Mouse (Mus musculus): Measurements from ENCODE around the gene B4galnt2. TPM values are rescaled to one million over a fixed set of nuclear protein-coding genes. Genes with fewer than 3 reads are reported as not detected.

The B4galnt2 gene
- total and polyA plus RNA-seq, 3 experiments, result 0.15 to 4.5 TPM; not detected in 1

GRCm38 (mm10) chr11:95837059-95837458 is 77.6 kb downstream of the B4galnt2 start, which contains the start of gene Gngt2:
Gngt2 (plus strand) TSS chr11:95837216.
- Histone ChIP-seq H3K4me3 (ENCODE audit: control insufficient read depth in 1 of 2, insufficient read depth in 1 of 2, low read depth in 2 of 2, low read length in 2 of 2) (no peak within 1 kb of the TSS; a peak in 2 of 4 replicates), H3K79me2 (ENCODE audit: control insufficient read depth, insufficient read depth, low read length, poor library complexity) (no peaks in the 10 kb centered on the region; the same call in 1 of the 2 replicates), H3K4me1 (ENCODE audit: control insufficient read depth in 1 of 2, insufficient read depth in 2 of 2, low read length in 2 of 2) (peaks cover 16 to 57% of the 10 kb centered on the region in 2 experiments), H3K9me3 (replicated peaks; ENCODE audit: insufficient read depth, low read length) (no peaks in the 10 kb centered on the region), H3K27ac (ENCODE audit: control insufficient read depth, low read depth, low read length) (peak within 1 kb of the TSS; percentile 97), H3K36me3 (ENCODE audit: control insufficient read depth in 1 of 2, insufficient read depth in 2 of 2, low read length in 2 of 2) (peaks cover 0 to 25% of the 10 kb centered on the region in 2 experiments; a peak in 2 of 4 replicates), H3K27me3 (ENCODE audit: control insufficient read depth in 1 of 2, insufficient read depth in 2 of 2, low read length in 2 of 2) (no peaks in the 10 kb centered on the region), H3K9ac (ENCODE audit: control insufficient read depth, low read depth, low read length, poor library complexity, severe bottlenecking) (peak within 1 kb of the TSS; percentile 74)
- DNase-seq (ENCODE audit: low read depth, low spot score), result no peak
- no peak for TF ChIP-seq JUND (IDR thresholded peaks at IDR 0.05; ENCODE audit: low read depth, low read length)
- no peak for TF ChIP-seq EP300 (IDR thresholded peaks at IDR 0.05; ENCODE audit: low read depth in 1 of 2, low read length in 2 of 2)
- TF ChIP-seq E2F4 (IDR thresholded peaks at IDR 0.05; ENCODE audit: borderline replicate concordance, low read depth, low read length), result no peak
- TF ChIP-seq RCOR1 (IDR thresholded peaks at IDR 0.05; ENCODE audit: low read depth, low read length), result no peak
- no peak for TF ChIP-seq HCFC1 (IDR thresholded peaks at IDR 0.05; ENCODE audit: low read depth, low read length)
- TF ChIP-seq MEF2A (IDR thresholded peaks at IDR 0.05; ENCODE audit: extremely low read depth, insufficient replicate concordance, low read depth, low read length, poor library complexity, severe bottlenecking), result no peak
- TF ChIP-seq MAFK (IDR thresholded peaks at IDR 0.05; ENCODE audit: borderline replicate concordance, low read depth, low read length), result no peak
- TF ChIP-seq GATA1 (IDR thresholded peaks at IDR 0.05; ENCODE audit: low read depth, low read length), result no peak
- no peak for TF ChIP-seq SMC3 (IDR thresholded peaks at IDR 0.05; ENCODE audit: low read depth, low read length)
- no peak for TF ChIP-seq TCF12 (IDR thresholded peaks at IDR 0.05; ENCODE audit: low read depth, low read length)
- TF ChIP-seq NELFE (IDR thresholded peaks at IDR 0.05; ENCODE audit: low read depth, low read length), result no peak
- no peak for TF ChIP-seq KAT2A (conservative IDR thresholded peaks at IDR 0.05; ENCODE audit: low read depth, low read length)
- TF ChIP-seq MYB (IDR thresholded peaks at IDR 0.05; ENCODE audit: low read depth, low read length), result no peak
- TF ChIP-seq MYC (IDR thresholded peaks at IDR 0.05; ENCODE audit: low read depth, low read length), result no peak
- no peak for TF ChIP-seq CHD2 (IDR thresholded peaks at IDR 0.05; ENCODE audit: low read length)
- no peak for TF ChIP-seq UBTF (IDR thresholded peaks at IDR 0.05; ENCODE audit: borderline replicate concordance, insufficient read depth, low read depth, low read length)
- no peak for TF ChIP-seq POLR2AphosphoS2 (IDR thresholded peaks at IDR 0.05; ENCODE audit: low read length)
- TF ChIP-seq MXI1 (IDR thresholded peaks at IDR 0.05; ENCODE audit: low read depth, low read length), result no peak

GRCm38 (mm10) chr11:95836433-95836832 is 78.3 kb downstream of the B4galnt2 start:
- peaks cover 0 to 25% of the 10 kb centered on the region in 2 experiments; a peak in 2 of 4 replicates for H3K36me3 ChIP-seq (ENCODE audit: control insufficient read depth in 1 of 2, insufficient read depth in 2 of 2, low read length in 2 of 2)
- no peaks in the 10 kb centered on the region; the same call in 1 of the 2 replicates for H3K79me2 ChIP-seq (ENCODE audit: control insufficient read depth, insufficient read depth, low read length, poor library complexity)
- peak overlapping the region; percentile 97 for H3K27ac ChIP-seq (ENCODE audit: control insufficient read depth, low read depth, low read length)
- no peaks in the 10 kb centered on the region for H3K27me3 ChIP-seq (ENCODE audit: control insufficient read depth in 1 of 2, insufficient read depth in 2 of 2, low read length in 2 of 2)
- H3K9me3 ChIP-seq (replicated peaks; ENCODE audit: insufficient read depth, low read length), result no peaks in the 10 kb centered on the region
- H3K4me1 ChIP-seq (ENCODE audit: control insufficient read depth in 1 of 2, insufficient read depth in 2 of 2, low read length in 2 of 2), result peaks cover 16 to 52% of the 10 kb centered on the region in 2 experiments
- no peak for TF ChIP-seq TBP (IDR thresholded peaks at IDR 0.05; ENCODE audit: low read depth, low read length)
- no peak for TF ChIP-seq ETS1 (IDR thresholded peaks at IDR 0.05; ENCODE audit: low read depth, low read length)
- TF ChIP-seq SMC3 (IDR thresholded peaks at IDR 0.05; ENCODE audit: low read depth, low read length), result no peak
- TF ChIP-seq TCF12 (IDR thresholded peaks at IDR 0.05; ENCODE audit: low read depth, low read length), result no peak
- no peak for TF ChIP-seq MXI1 (IDR thresholded peaks at IDR 0.05; ENCODE audit: low read depth, low read length)
- TF ChIP-seq POLR2AphosphoS2 (IDR thresholded peaks at IDR 0.05; ENCODE audit: low read length), result no peak
- no peak for TF ChIP-seq MYB (IDR thresholded peaks at IDR 0.05; ENCODE audit: low read depth, low read length)
- TF ChIP-seq NELFE (IDR thresholded peaks at IDR 0.05; ENCODE audit: low read depth, low read length), result no peak
- TF ChIP-seq KAT2A (conservative IDR thresholded peaks at IDR 0.05; ENCODE audit: low read depth, low read length), result no peak
- no peak for TF ChIP-seq POLR2A (IDR thresholded peaks at IDR 0.05; ENCODE audit: control insufficient read depth in 1 of 2, insufficient read depth in 1 of 2, low read depth in 1 of 2, low read length in 2 of 2, poor library complexity in 1 of 2)
- TF ChIP-seq ZC3H11A (IDR thresholded peaks at IDR 0.05; ENCODE audit: low read depth, low read length), result no peak
- no peak for TF ChIP-seq GATA1 (IDR thresholded peaks at IDR 0.05; ENCODE audit: low read depth, low read length)
- TF ChIP-seq RAD21 (IDR thresholded peaks at IDR 0.05; ENCODE audit: low read depth, low read length), result no peak
- TF ChIP-seq RCOR1 (IDR thresholded peaks at IDR 0.05; ENCODE audit: low read depth, low read length), result no peak
- TF ChIP-seq TAL1 (IDR thresholded peaks at IDR 0.05; ENCODE audit: low read length), result no peak
- peak; percentile 14 for DNase-seq (ENCODE audit: low read depth, low spot score)
- H3K9ac ChIP-seq (ENCODE audit: control insufficient read depth, low read depth, low read length, poor library complexity, severe bottlenecking), result peak overlapping the region; percentile 74; the same call in 1 of the 2 replicates
- H3K4me3 ChIP-seq (ENCODE audit: control insufficient read depth in 1 of 2, insufficient read depth in 1 of 2, low read depth in 2 of 2, low read length in 2 of 2), result no peak overlapping the region

Measured in MEL (cell line).